Mouse (Mus musculus) brain, embryonic 14.5 days (tissue): Measurements from ENCODE around the gene Nudt22. TPM values are rescaled to one million over a fixed set of nuclear protein-coding genes. Genes with fewer than 3 reads are reported as not detected.

ENCODE experiments used
- DNase-seq: peaks from one replicate; pipeline ENCODE4 v3.0.0-alpha.2; 2011; ENCODE audit warnings: low read depth
- CTCF ChIP-seq: fragments of 200-500 bp; IDR thresholded peaks from 2 replicates; pipeline ENCODE4 v1.5.1; 2012; ENCODE audit warnings: inconsistent platforms, mild to moderate bottlenecking, moderate library complexity, borderline replicate concordance; ENCODE audit not compliant: insufficient read depth, insufficient read length; ENCODE audit errors: extremely low read depth
- POLR2A ChIP-seq: fragments of 200-500 bp; IDR thresholded peaks from 2 replicates; pipeline ENCODE4 v1.6.1; 2012; ENCODE audit warnings: mild to moderate bottlenecking, inconsistent platforms, borderline replicate concordance; ENCODE audit not compliant: poor library complexity, insufficient read depth, insufficient read length, severe bottlenecking; ENCODE audit errors: extremely low read depth
- polyA plus RNA-seq: library from polyadenylated mRNA; depleted of rRNA; stranded (reverse); fragments of >200 nt; gene quantifications from 2 replicates; pipeline ENCODE4 v1.2.3, GENCODE M21; 2012; rRNA removed

Gene Nudt22
- polyA plus RNA-seq, 1 experiment: 15.4 TPM

DNA sequence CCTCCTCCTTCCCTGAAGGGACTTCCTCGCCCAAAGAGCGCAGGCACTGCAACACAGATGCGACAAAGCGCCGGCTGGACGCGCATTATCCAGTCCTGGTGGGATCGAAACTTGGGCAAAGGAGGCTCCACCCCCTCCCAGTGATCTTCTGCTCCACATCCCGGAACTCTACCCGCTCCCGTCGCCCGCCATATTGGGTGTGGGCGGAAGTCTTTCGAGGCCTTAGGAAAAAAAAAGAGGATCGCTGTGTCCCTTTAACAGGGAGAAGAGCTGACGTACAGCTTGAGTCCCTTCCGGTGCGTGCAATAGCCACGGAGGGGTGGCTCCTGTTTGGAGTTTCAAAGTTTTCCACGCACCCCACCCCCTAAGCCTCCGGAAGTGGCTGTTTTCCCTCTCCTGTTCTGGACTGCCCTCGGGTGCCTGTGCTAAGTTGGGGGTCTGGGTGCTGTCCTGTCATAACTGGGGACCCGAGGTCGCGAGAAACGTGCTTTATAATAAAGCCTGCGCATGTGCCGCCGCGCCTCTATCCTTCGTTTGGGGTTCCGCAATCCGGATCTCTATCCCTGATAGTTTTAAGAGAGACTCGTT lies 44.4 kb downstream of the Nudt22 start:
- no peak for TF ChIP-seq CTCF
- peak; percentile 61; the same call in 1 of the 2 replicates for TF ChIP-seq POLR2A
- peak; percentile 98 for DNase-seq

GRCm38 (mm10) chr19:6950613-6951153 lies 45.2 kb downstream of the Nudt22 start:
- no peak for TF ChIP-seq CTCF
- peak; percentile 67; the same call in 1 of the 2 replicates for TF ChIP-seq POLR2A
- DNase-seq: peak; percentile 92

DNA sequence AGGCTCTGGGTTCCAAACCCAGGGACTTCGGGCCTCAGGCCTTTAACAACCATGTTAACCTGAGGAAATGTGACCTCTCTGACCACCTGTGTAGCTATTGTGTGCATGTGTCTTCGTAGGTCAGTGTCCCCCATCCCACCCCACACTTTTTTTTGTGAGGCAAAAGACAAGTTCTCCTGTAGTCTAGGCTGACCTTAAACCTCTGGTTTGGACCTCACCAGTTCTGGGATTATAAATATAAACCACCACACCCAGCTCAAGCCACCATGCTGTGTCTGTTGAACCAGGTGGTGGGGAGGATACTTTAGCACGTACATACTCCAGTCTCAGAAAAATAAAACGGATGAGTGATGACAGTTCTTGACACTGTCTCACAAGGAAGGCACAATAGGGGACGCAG lies 46.0 kb downstream of the Nudt22 start:
- DNase-seq: no peak
- TF ChIP-seq POLR2A (no peak), CTCF (no peak)

DNA sequence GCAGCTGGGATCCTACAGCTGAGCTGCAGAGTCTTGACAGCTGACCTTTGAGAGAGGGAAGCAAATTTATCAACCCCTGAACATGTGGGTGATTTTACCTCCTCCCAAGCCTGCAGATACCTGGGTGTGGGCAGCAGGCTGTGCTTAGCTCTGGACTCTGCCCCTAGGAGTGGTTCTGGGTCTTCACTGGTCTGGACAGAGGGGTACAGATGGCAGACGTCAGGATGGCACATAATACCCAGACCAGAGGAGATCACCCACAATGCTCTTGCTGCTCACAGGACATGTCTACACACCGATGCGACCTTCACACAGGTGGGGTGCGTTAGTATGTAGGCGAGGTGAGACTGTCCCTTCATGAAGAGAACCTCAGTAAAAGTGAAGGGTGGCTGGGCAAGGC lies 46.4 kb downstream of the Nudt22 start:
- no peak for DNase-seq
- TF ChIP-seq POLR2A (no peak), CTCF (no peak)

DNA sequence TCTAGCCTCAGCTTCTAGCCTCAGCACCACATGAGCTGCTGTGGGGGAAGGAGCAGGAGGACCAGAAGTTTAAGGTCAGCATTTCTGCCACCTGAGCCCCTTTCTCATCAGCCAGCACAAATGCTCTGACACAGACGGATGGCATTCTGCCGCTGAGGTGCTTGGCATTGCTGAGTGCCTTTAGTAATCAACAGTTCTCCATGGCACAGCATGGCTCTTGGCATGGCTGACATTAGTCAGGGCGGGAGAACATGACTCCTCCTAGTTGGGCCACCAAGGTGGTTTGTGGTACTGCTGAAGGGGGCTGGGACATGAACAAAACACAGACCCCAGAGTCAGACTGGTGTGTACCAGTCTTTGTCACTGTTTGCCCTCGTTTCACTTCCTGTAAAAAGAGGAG lies 47.7 kb downstream of the Nudt22 start:
- TF ChIP-seq CTCF (no peak), POLR2A (no peak)
- DNase-seq: no peak

DNA sequence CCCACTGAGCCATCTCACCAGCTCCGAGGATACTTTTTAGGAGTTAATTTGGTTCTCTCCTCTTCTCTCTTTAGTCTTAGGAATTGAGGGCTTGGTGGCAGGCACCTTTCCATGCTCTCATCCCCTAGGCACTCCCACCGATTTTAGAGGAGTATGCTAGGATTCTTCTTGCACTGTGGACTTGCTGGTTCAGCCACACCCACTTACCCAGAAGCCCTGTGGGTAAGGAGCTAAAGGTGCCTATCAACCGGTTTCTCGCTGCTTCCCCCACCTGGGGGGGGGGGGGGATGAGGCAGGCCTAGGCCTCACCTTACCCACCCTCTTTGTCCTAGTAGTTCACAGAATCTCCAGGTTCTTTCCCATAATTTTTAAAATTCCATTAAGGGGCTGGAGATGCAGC lies 48.2 kb downstream of the Nudt22 start:
- TF ChIP-seq POLR2A: no peak
- no peak for TF ChIP-seq CTCF
- DNase-seq: no peak

GRCm38 (mm10) chr19:6943709-6944108 lies 52.2 kb downstream of the Nudt22 start:
- DNase-seq: no peak
- TF ChIP-seq CTCF: no peak
- no peak for TF ChIP-seq POLR2A

Other genes starting within 250 kb of the Nudt22 start
- 6.0 and 7.3 TPM in 2 replicates for gene Rps6ka4, start 155.5 kb downstream of the Nudt22 start, polyA plus RNA-seq
- 0.48 and 0.83 TPM in 2 replicates for gene Ccdc88b, start 137.9 kb downstream of the Nudt22 start, polyA plus RNA-seq
- 117 and 158 TPM in 2 replicates for gene Trmt112, start 86.4 kb downstream of the Nudt22 start, polyA plus RNA-seq
- gene Prdx5, start 86.0 kb downstream of the Nudt22 start, polyA plus RNA-seq: 169 and 176 TPM in 2 replicates
- 35.5 and 41.3 TPM in 2 replicates for gene Esrra, start 74.3 kb downstream of the Nudt22 start, polyA plus RNA-seq
- gene Catsperz, start 70.7 kb downstream of the Nudt22 start, polyA plus RNA-seq: 1.0 and 1.5 TPM in 2 replicates
- 1.2 and 2.1 TPM in 2 replicates for gene Kcnk4, start 61.6 kb downstream of the Nudt22 start, polyA plus RNA-seq
- gene Bad, start 54.3 kb downstream of the Nudt22 start, polyA plus RNA-seq: 72.8 and 83.4 TPM in 2 replicates
- 75.5 and 86.8 TPM in 2 replicates for gene Gpr137, start 53.6 kb downstream of the Nudt22 start, polyA plus RNA-seq
- 359 and 550 TPM in 2 replicates for gene Ppp1r14b, start 21.1 kb downstream of the Nudt22 start, polyA plus RNA-seq
- 22.7 and 28.3 TPM in 2 replicates for gene Plcb3, start 19.6 kb downstream of the Nudt22 start, polyA plus RNA-seq
- 50.3 and 61.0 TPM in 2 replicates for gene Fkbp2, start 15.6 kb downstream of the Nudt22 start, polyA plus RNA-seq
- 28.6 and 39.3 TPM in 2 replicates for gene Vegfb, start 8.5 kb downstream of the Nudt22 start, polyA plus RNA-seq
- 25.7 and 31.3 TPM in 2 replicates for gene Dnajc4, start 3.5 kb downstream of the Nudt22 start, polyA plus RNA-seq
- gene Trpt1, start within 50 bp of the Nudt22 start, polyA plus RNA-seq: 18.6 and 25.5 TPM in 2 replicates
- gene Fermt3, start 23.4 kb upstream of the Nudt22 start, polyA plus RNA-seq: 4.8 and 5.3 TPM in 2 replicates
- 151 and 158 TPM in 2 replicates for gene Stip1, start 43.9 kb upstream of the Nudt22 start, polyA plus RNA-seq
- gene Macrod1, start 60.7 kb upstream of the Nudt22 start, polyA plus RNA-seq: 5.7 and 8.2 TPM in 2 replicates
- 2.5 and 4.3 TPM in 2 replicates for gene Flrt1, start 109.6 kb upstream of the Nudt22 start, polyA plus RNA-seq
- gene Otub1, start 210.2 kb upstream of the Nudt22 start, polyA plus RNA-seq: 209 and 213 TPM in 2 replicates
- gene Cox8a, start 221.5 kb upstream of the Nudt22 start, polyA plus RNA-seq: 458 and 614 TPM in 2 replicates
- gene Naa40, start 245.1 kb upstream of the Nudt22 start, polyA plus RNA-seq: 74.8 and 79.2 TPM in 2 replicates